Mouse (Mus musculus): ENCODE results near the gene Tssk4. TPM values are rescaled to one million over a fixed set of nuclear protein-coding genes. Genes with fewer than 3 reads are reported as not detected.

Tssk4 gene
- polyA plus RNA-seq, 1 experiment from 2014 or later = 0.46 TPM

- H3K4me1 ChIP-seq (replicated peaks; ENCODE audit: control insufficient read depth, insufficient read depth) = no peaks in the 10 kb centered on the region; the same call in none of the 2 replicates
- TF ChIP-seq EP300 (optimal IDR thresholded peaks at IDR 0.05) = no peak
- no peak for TF ChIP-seq CTCF (IDR thresholded peaks at IDR 0.05; ENCODE audit: low read depth)
- peak overlapping the region; percentile 88 for H3K4me3 ChIP-seq (ENCODE audit: low read depth, low read length)
- DNase-seq (ENCODE audit: low spot score) (peak; percentile 25), ATAC-seq (ENCODE audit: low FRiP score, low TSS enrichment) (no peak)
- no peaks in the 10 kb centered on the region for H3K9me3 ChIP-seq (ENCODE audit: control insufficient read depth, low read length)
- peak overlapping the region; percentile 78 for H3K4me2 ChIP-seq (replicated peaks; ENCODE audit: low read depth)
- peak overlapping the region; percentile 96 for H3K27ac ChIP-seq (replicated peaks)
- H3K9ac ChIP-seq (ENCODE audit: low read length) = peak overlapping the region; percentile 94
- peaks cover 6% of the 10 kb centered on the region for H3K36me3 ChIP-seq (ENCODE audit: control insufficient read depth, insufficient read depth, low read length)
- H3K27me3 ChIP-seq (ENCODE audit: control insufficient read depth, insufficient read depth, low read length) = no peaks in the 10 kb centered on the region
- 17% methylated on average over 17 of the region's 17 CpGs for WGBS
Measured at GRCm38 (mm10) chr14:55644261-55644888, 5.6 kb upstream of the Tssk4 start.

GRCm38 (mm10) chr14:55651528-55651927, 1.5 kb downstream of the Tssk4 start:
- Histone ChIP-seq H3K36me3 (ENCODE audit: control insufficient read depth, insufficient read depth, low read length) (no peaks in the 10 kb centered on the region), H3K4me2 (replicated peaks; ENCODE audit: low read depth) (no peak overlapping the region), H3K4me3 (ENCODE audit: low read depth, low read length) (no peak overlapping the region), H3K27me3 (ENCODE audit: control insufficient read depth, insufficient read depth, low read length) (no peaks in the 10 kb centered on the region), H3K9me3 (ENCODE audit: control insufficient read depth, low read length) (no peaks in the 10 kb centered on the region), H3K9ac (ENCODE audit: low read length) (no peak overlapping the region), H3K27ac (replicated peaks) (no peak overlapping the region), H3K4me1 (replicated peaks; ENCODE audit: control insufficient read depth, insufficient read depth) (no peaks in the 10 kb centered on the region)
- TF ChIP-seq EP300 (optimal IDR thresholded peaks at IDR 0.05) (no peak), CTCF (IDR thresholded peaks at IDR 0.05; ENCODE audit: low read depth) (no peak)
- no peak for DNase-seq (ENCODE audit: low spot score)
- 85% methylated on average over 7 of the region's 7 CpGs for WGBS
- ATAC-seq (ENCODE audit: low FRiP score, low TSS enrichment) = no peak

GRCm38 (mm10) chr14:55656935-55657334, 7.0 kb downstream of the Tssk4 start:
- no peaks in the 10 kb centered on the region for H3K9me3 ChIP-seq (ENCODE audit: control insufficient read depth, low read length)
- no peak overlapping the region for H3K9ac ChIP-seq (ENCODE audit: low read length)
- WGBS = 79% methylated on average over 3 of the region's 3 CpGs
- TF ChIP-seq EP300 (optimal IDR thresholded peaks at IDR 0.05) (no peak), CTCF (IDR thresholded peaks at IDR 0.05; ENCODE audit: low read depth) (no peak)
- H3K27ac ChIP-seq (replicated peaks) = no peak overlapping the region
- no peak for ATAC-seq (ENCODE audit: low FRiP score, low TSS enrichment)
- H3K36me3 ChIP-seq (ENCODE audit: control insufficient read depth, insufficient read depth, low read length) = no peaks in the 10 kb centered on the region; the same call in 1 of the 2 replicates
- H3K4me3 ChIP-seq (ENCODE audit: low read depth, low read length) = no peak overlapping the region
- DNase-seq (ENCODE audit: low spot score) = no peak
- no peaks in the 10 kb centered on the region; the same call in 1 of the 2 replicates for H3K4me1 ChIP-seq (replicated peaks; ENCODE audit: control insufficient read depth, insufficient read depth)
- no peak overlapping the region for H3K4me2 ChIP-seq (replicated peaks; ENCODE audit: low read depth)
- no peaks in the 10 kb centered on the region for H3K27me3 ChIP-seq (ENCODE audit: control insufficient read depth, insufficient read depth, low read length)

GRCm38 (mm10) chr14:55658011-55658410, 8.0 kb downstream of the Tssk4 start:
- TF ChIP-seq EP300 (optimal IDR thresholded peaks at IDR 0.05) (no peak), CTCF (IDR thresholded peaks at IDR 0.05; ENCODE audit: low read depth) (no peak)
- Histone ChIP-seq H3K9ac (ENCODE audit: low read length) (no peak overlapping the region), H3K4me1 (replicated peaks; ENCODE audit: control insufficient read depth, insufficient read depth) (no peaks in the 10 kb centered on the region; the same call in 1 of the 2 replicates), H3K27ac (replicated peaks) (no peak overlapping the region), H3K27me3 (ENCODE audit: control insufficient read depth, insufficient read depth, low read length) (no peaks in the 10 kb centered on the region), H3K36me3 (ENCODE audit: control insufficient read depth, insufficient read depth, low read length) (no peaks in the 10 kb centered on the region; the same call in 1 of the 2 replicates), H3K9me3 (ENCODE audit: control insufficient read depth, low read length) (no peaks in the 10 kb centered on the region), H3K4me2 (replicated peaks; ENCODE audit: low read depth) (no peak overlapping the region), H3K4me3 (ENCODE audit: low read depth, low read length) (no peak overlapping the region)
- DNase-seq (ENCODE audit: low spot score) (peak; percentile 24), ATAC-seq (ENCODE audit: low FRiP score, low TSS enrichment) (peak; percentile 83)
- 79% methylated on average over 5 of the region's 5 CpGs for WGBS

- Histone ChIP-seq H3K27ac (replicated peaks) (peak within 1 kb of the TSS; percentile 75), H3K4me2 (replicated peaks; ENCODE audit: low read depth) (peak within 1 kb of the TSS; percentile 70), H3K27me3 (ENCODE audit: control insufficient read depth, insufficient read depth, low read length) (no peaks in the 10 kb centered on the region), H3K4me1 (replicated peaks; ENCODE audit: control insufficient read depth, insufficient read depth) (no peaks in the 10 kb centered on the region; the same call in 1 of the 2 replicates), H3K36me3 (ENCODE audit: control insufficient read depth, insufficient read depth, low read length) (no peaks in the 10 kb centered on the region; the same call in 1 of the 2 replicates), H3K9ac (ENCODE audit: low read length) (peak within 1 kb of the TSS; percentile 79), H3K4me3 (ENCODE audit: low read depth, low read length) (peak within 1 kb of the TSS; percentile 78), H3K9me3 (ENCODE audit: control insufficient read depth, low read length) (no peaks in the 10 kb centered on the region)
- TF ChIP-seq EP300 (optimal IDR thresholded peaks at IDR 0.05) (peak; percentile 71), CTCF (IDR thresholded peaks at IDR 0.05; ENCODE audit: low read depth) (peak; percentile 67)
- peak; percentile 88 for DNase-seq (ENCODE audit: low spot score)
- WGBS = under 1% methylated on average over 39 of the region's 39 CpGs
- peak; percentile 92 for ATAC-seq (ENCODE audit: low FRiP score, low TSS enrichment)
Measured at GRCm38 (mm10) chr14:55659960-55660573, 10.1 kb downstream of the Tssk4 start, which contains the start of gene Mdp1. Gene Mdp1, minus strand, starts transcription at chr14:55660508.

GRCm38 (mm10) chr14:55660636-55661035, 10.7 kb downstream of the Tssk4 start:
- H3K4me2 ChIP-seq (replicated peaks; ENCODE audit: low read depth) = no peak overlapping the region
- WGBS = 30% methylated on average over 2 of the region's 2 CpGs
- no peaks in the 10 kb centered on the region; the same call in 1 of the 2 replicates for H3K4me1 ChIP-seq (replicated peaks; ENCODE audit: control insufficient read depth, insufficient read depth)
- TF ChIP-seq CTCF (IDR thresholded peaks at IDR 0.05; ENCODE audit: low read depth) (no peak), EP300 (optimal IDR thresholded peaks at IDR 0.05) (no peak)
- ATAC-seq (ENCODE audit: low FRiP score, low TSS enrichment) (no peak), DNase-seq (ENCODE audit: low spot score) (no peak)
- H3K4me3 ChIP-seq (ENCODE audit: low read depth, low read length) = no peak overlapping the region
- no peaks in the 10 kb centered on the region; the same call in 1 of the 2 replicates for H3K36me3 ChIP-seq (ENCODE audit: control insufficient read depth, insufficient read depth, low read length)
- no peaks in the 10 kb centered on the region for H3K27me3 ChIP-seq (ENCODE audit: control insufficient read depth, insufficient read depth, low read length)
- H3K27ac ChIP-seq (replicated peaks) = no peak overlapping the region; the same call in 1 of the 2 replicates
- H3K9me3 ChIP-seq (ENCODE audit: control insufficient read depth, low read length) = no peaks in the 10 kb centered on the region
- H3K9ac ChIP-seq (ENCODE audit: low read length) = no peak overlapping the region
